Mouse (Mus musculus): ENCODE measurements at regions not wholly inside any gene's neighbourhood (a gene's known extent, or its start where the extent isn't known, plus 50 kb on each side); places are given as distances from the start of the nearest gene placed in this dataset.

DNA sequence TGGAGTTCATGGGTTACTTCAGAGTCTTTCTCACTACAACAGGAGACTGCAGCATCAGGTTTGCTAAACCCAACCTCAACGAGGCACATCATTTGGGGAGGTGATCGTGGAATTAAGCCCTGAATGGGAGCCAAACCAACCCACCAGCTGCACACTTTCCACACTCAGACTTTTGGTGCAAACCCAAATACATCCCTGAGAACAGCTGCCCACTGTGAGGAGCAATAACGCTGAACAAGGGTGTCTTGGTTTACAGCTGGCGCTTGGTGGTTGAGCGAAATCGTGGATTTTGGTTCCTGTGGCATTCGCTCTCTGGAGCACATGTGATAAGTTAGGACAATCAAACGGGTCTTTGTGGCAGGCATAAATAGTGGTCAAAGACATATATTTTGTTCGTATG lies 226.6 kb upstream of the Tnp1 start:
- H3K4me1 ChIP-seq (ENCODE audit: control insufficient read depth in 1 of 2, insufficient read depth in 2 of 2, low read length in 2 of 2), result no peaks in the 10 kb centered on the region
- H3K36me3 ChIP-seq (ENCODE audit: control insufficient read depth in 1 of 2, insufficient read depth in 2 of 2, low read length in 2 of 2), result no peaks in the 10 kb centered on the region
- H3K9ac ChIP-seq (ENCODE audit: control insufficient read depth, low read depth, low read length, poor library complexity, severe bottlenecking), result no peak overlapping the region
- no peak for DNase-seq (ENCODE audit: low read depth, low spot score)
- H3K27ac ChIP-seq (ENCODE audit: control insufficient read depth, low read depth, low read length), result no peak overlapping the region
- H3K27me3 ChIP-seq (ENCODE audit: control insufficient read depth in 1 of 2, insufficient read depth in 2 of 2, low read length in 2 of 2), result no peaks in the 10 kb centered on the region
- no peaks in the 10 kb centered on the region for H3K9me3 ChIP-seq (replicated peaks; ENCODE audit: insufficient read depth, low read length)
- H3K4me3 ChIP-seq (ENCODE audit: control insufficient read depth in 1 of 2, insufficient read depth in 1 of 2, low read depth in 2 of 2, low read length in 2 of 2), result no peak overlapping the region
- H3K79me2 ChIP-seq (ENCODE audit: control insufficient read depth, insufficient read depth, low read length, poor library complexity), result no peaks in the 10 kb centered on the region
- TF ChIP-seq ZC3H11A (IDR thresholded peaks at IDR 0.05; ENCODE audit: low read depth, low read length), result no peak
- TF ChIP-seq USF2 (IDR thresholded peaks at IDR 0.05; ENCODE audit: borderline replicate concordance in 1 of 2, insufficient read depth in 1 of 2, low read depth in 1 of 2, low read length in 2 of 2), result no peak
- TF ChIP-seq POLR2AphosphoS2 (IDR thresholded peaks at IDR 0.05; ENCODE audit: low read length), result no peak
- no peak for TF ChIP-seq ZKSCAN1 (IDR thresholded peaks at IDR 0.05; ENCODE audit: low read depth, low read length)
- TF ChIP-seq RCOR1 (IDR thresholded peaks at IDR 0.05; ENCODE audit: low read depth, low read length), result no peak
- no peak for TF ChIP-seq ZNF384 (IDR thresholded peaks at IDR 0.05; ENCODE audit: low read depth, low read length)
- no peak for TF ChIP-seq TAL1 (IDR thresholded peaks at IDR 0.05; ENCODE audit: low read length)
- TF ChIP-seq MAFK (IDR thresholded peaks at IDR 0.05; ENCODE audit: borderline replicate concordance, low read depth, low read length), result no peak
- no peak for TF ChIP-seq BHLHE40 (IDR thresholded peaks at IDR 0.05; ENCODE audit: borderline replicate concordance, low read depth, low read length)

DNA sequence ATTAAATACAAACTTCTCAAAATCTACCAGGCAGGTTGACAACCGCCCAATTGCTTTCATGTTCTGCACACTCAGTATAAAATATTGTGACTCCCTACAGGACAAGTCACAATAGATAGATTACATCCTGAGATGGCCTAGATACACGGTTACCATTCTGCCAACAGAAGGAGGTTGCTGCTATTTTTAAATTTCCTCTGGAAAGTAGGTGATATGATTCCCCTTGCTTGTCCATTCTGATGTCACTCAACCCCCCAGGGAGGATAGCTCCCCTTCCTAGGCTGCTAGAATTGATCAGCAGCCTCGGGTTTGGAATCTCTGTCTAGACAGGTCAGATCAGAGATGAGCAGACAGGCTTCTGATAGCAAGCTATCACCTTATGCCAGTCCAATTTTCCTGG lies 221.2 kb upstream of the Tnp1 start:
- Histone ChIP-seq H3K27me3 (ENCODE audit: control insufficient read depth in 1 of 2, insufficient read depth in 2 of 2, low read length in 2 of 2) (no peaks in the 10 kb centered on the region), H3K27ac (ENCODE audit: control insufficient read depth, low read depth, low read length) (no peak overlapping the region), H3K79me2 (ENCODE audit: control insufficient read depth, insufficient read depth, low read length, poor library complexity) (no peaks in the 10 kb centered on the region), H3K9me3 (replicated peaks; ENCODE audit: insufficient read depth, low read length) (no peaks in the 10 kb centered on the region), H3K9ac (ENCODE audit: control insufficient read depth, low read depth, low read length, poor library complexity, severe bottlenecking) (no peak overlapping the region), H3K4me1 (ENCODE audit: control insufficient read depth in 1 of 2, insufficient read depth in 2 of 2, low read length in 2 of 2) (no peaks in the 10 kb centered on the region), H3K36me3 (ENCODE audit: control insufficient read depth in 1 of 2, insufficient read depth in 2 of 2, low read length in 2 of 2) (no peaks in the 10 kb centered on the region), H3K4me3 (ENCODE audit: control insufficient read depth in 1 of 2, insufficient read depth in 1 of 2, low read depth in 2 of 2, low read length in 2 of 2) (no peak overlapping the region)
- TF ChIP-seq USF1 (IDR thresholded peaks at IDR 0.05; ENCODE audit: low read depth, low read length) (no peak), MAFK (IDR thresholded peaks at IDR 0.05; ENCODE audit: borderline replicate concordance, low read depth, low read length) (no peak), HCFC1 (IDR thresholded peaks at IDR 0.05; ENCODE audit: low read depth, low read length) (no peak), CHD1 (IDR thresholded peaks at IDR 0.05; ENCODE audit: low read depth, low read length) (no peak), MYB (IDR thresholded peaks at IDR 0.05; ENCODE audit: low read depth, low read length) (no peak), NELFE (IDR thresholded peaks at IDR 0.05; ENCODE audit: low read depth, low read length) (no peak)
- DNase-seq (ENCODE audit: low read depth, low spot score), result no peak

DNA sequence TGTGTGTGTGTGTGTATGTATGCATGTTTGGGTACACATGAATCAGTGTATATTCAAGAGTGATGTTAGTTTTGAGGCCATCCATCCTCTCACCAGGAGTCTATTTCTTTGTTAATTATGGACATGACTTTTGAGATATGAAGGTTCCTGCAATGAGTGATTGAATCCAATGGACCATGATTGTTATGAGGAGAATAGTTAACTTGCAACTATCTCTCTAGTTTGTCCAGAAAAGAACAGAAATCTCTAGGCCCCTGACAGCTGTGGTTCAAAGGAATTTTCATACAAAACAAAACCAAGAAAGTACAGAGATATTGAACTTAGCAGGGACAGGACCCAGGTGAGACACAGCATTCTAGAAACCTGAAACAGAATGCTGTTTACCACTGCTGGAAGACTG lies 217.9 kb upstream of the Tnp1 start:
- TF ChIP-seq KAT2A (conservative IDR thresholded peaks at IDR 0.05; ENCODE audit: low read depth, low read length) (no peak), CHD2 (IDR thresholded peaks at IDR 0.05; ENCODE audit: low read length) (no peak), POLR2AphosphoS2 (IDR thresholded peaks at IDR 0.05; ENCODE audit: low read length) (no peak), ZKSCAN1 (IDR thresholded peaks at IDR 0.05; ENCODE audit: low read depth, low read length) (no peak), RCOR1 (IDR thresholded peaks at IDR 0.05; ENCODE audit: low read depth, low read length) (no peak), ETS1 (IDR thresholded peaks at IDR 0.05; ENCODE audit: low read depth, low read length) (no peak), MEF2A (IDR thresholded peaks at IDR 0.05; ENCODE audit: extremely low read depth, insufficient replicate concordance, low read depth, low read length, poor library complexity, severe bottlenecking) (no peak), TBP (IDR thresholded peaks at IDR 0.05; ENCODE audit: low read depth, low read length) (no peak), MAX (IDR thresholded peaks at IDR 0.05; ENCODE audit: low read length) (no peak), ZC3H11A (IDR thresholded peaks at IDR 0.05; ENCODE audit: low read depth, low read length) (no peak), NELFE (IDR thresholded peaks at IDR 0.05; ENCODE audit: low read depth, low read length) (no peak), EP300 (IDR thresholded peaks at IDR 0.05; ENCODE audit: low read depth in 1 of 2, low read length in 2 of 2) (no peak), ZNF384 (IDR thresholded peaks at IDR 0.05; ENCODE audit: low read depth, low read length) (no peak), SMC3 (IDR thresholded peaks at IDR 0.05; ENCODE audit: low read depth, low read length) (no peak), GABPA (IDR thresholded peaks at IDR 0.05; ENCODE audit: low read depth, low read length) (no peak), CTCF (IDR thresholded peaks at IDR 0.05 in 2 of 3, conservative IDR thresholded peaks at IDR 0.05 in 1 of 3; ENCODE audit: control insufficient read depth in 1 of 3, insufficient read depth in 1 of 3, low read depth in 2 of 3, low read length in 3 of 3, poor library complexity in 1 of 3, severe bottlenecking in 1 of 3) (no peak), BHLHE40 (IDR thresholded peaks at IDR 0.05; ENCODE audit: borderline replicate concordance, low read depth, low read length) (no peak), E2F4 (IDR thresholded peaks at IDR 0.05; ENCODE audit: borderline replicate concordance, low read depth, low read length) (no peak), TCF12 (IDR thresholded peaks at IDR 0.05; ENCODE audit: low read depth, low read length) (no peak)

More for the DNA sequence above, 217.9 kb upstream of the Tnp1 start:
- Histone ChIP-seq H3K79me2 (ENCODE audit: control insufficient read depth, insufficient read depth, low read length, poor library complexity) (no peaks in the 10 kb centered on the region), H3K9me3 (replicated peaks; ENCODE audit: insufficient read depth, low read length) (no peaks in the 10 kb centered on the region), H3K9ac (ENCODE audit: control insufficient read depth, low read depth, low read length, poor library complexity, severe bottlenecking) (no peak overlapping the region), H3K4me3 (ENCODE audit: control insufficient read depth in 1 of 2, insufficient read depth in 1 of 2, low read depth in 2 of 2, low read length in 2 of 2) (no peak overlapping the region), H3K4me1 (ENCODE audit: control insufficient read depth in 1 of 2, insufficient read depth in 2 of 2, low read length in 2 of 2) (no peaks in the 10 kb centered on the region), H3K27me3 (ENCODE audit: control insufficient read depth in 1 of 2, insufficient read depth in 2 of 2, low read length in 2 of 2) (no peaks in the 10 kb centered on the region), H3K27ac (ENCODE audit: control insufficient read depth, low read depth, low read length) (no peak overlapping the region), H3K36me3 (ENCODE audit: control insufficient read depth in 1 of 2, insufficient read depth in 2 of 2, low read length in 2 of 2) (no peaks in the 10 kb centered on the region)
- DNase-seq (ENCODE audit: low read depth, low spot score), result no peak
